Mouse (Mus musculus) monocyte, adult 2 months (primary cell): ENCODE results near the gene Ugt2b35.
"Not testable (repeated sequence)": the region's sequence is repeated elsewhere in the genome, so short reads cannot be mapped to it uniquely, and the experiment has no call there.

Experiments used
- DNase-seq, 2 experiments: peaks; one replicate each; pipeline ENCODE4 v3.0.0; 2022; ENCODE audit warnings: low spot score in 2 of 2, low read depth in 1 of 2

Gene Ugt2b35

GRCm38 (mm10) chr5:87000395-87001073 is at the start of gene Ugt2b35:
TSS of gene Ugt2b35 (plus strand) at chr5:87000860.
- no peak for DNase-seq

GRCm38 (mm10) chr5:86960504-86960903 is 40.2 kb upstream of the Ugt2b35 start:
- no peak for DNase-seq

GRCm38 (mm10) chr5:86961587-86962358 is 38.9 kb upstream of the Ugt2b35 start:
- DNase-seq = no peak

- not testable (repeated sequence) for DNase-seq
These were observed 37.8 kb upstream of the Ugt2b35 start for GRCm38 (mm10) chr5:86962849-86963248.

GRCm38 (mm10) chr5:86967271-86967670 is 33.4 kb upstream of the Ugt2b35 start:
- not testable (repeated sequence) for DNase-seq

GRCm38 (mm10) chr5:87004735-87005134 is 4.1 kb downstream of the Ugt2b35 start:
- DNase-seq = no peak

- DNase-seq = no peak
These were observed 14.8 kb downstream of the Ugt2b35 start for GRCm38 (mm10) chr5:87015477-87015876.

- DNase-seq = no peak
These were observed 26.7 kb downstream of the Ugt2b35 start for GRCm38 (mm10) chr5:87027359-87027758.

GRCm38 (mm10) chr5:87030624-87031023 is 30.0 kb downstream of the Ugt2b35 start:
- no peak for DNase-seq
